Mouse (Mus musculus) ES-E14 (cell line): ENCODE data around the gene Sgms2.

Experiments
- CHD2 ChIP-seq: IDR thresholded peaks from 2 replicates; pipeline ENCODE4 v1.6.1; 2014; ENCODE audit warnings: mild to moderate bottlenecking, low read depth, low read length, inconsistent platforms
- HCFC1 ChIP-seq: IDR thresholded peaks from 2 replicates; pipeline ENCODE4 v1.6.1; 2012; ENCODE audit warnings: low read length, inconsistent platforms, borderline replicate concordance; ENCODE audit not compliant: insufficient read depth
- MAFK ChIP-seq: IDR thresholded peaks from 2 replicates; pipeline ENCODE4 v1.6.1; 2014; ENCODE audit warnings: mild to moderate bottlenecking, low read depth, low read length, inconsistent platforms; ENCODE audit not compliant: insufficient read depth

- TF ChIP-seq MAFK = no peak
- no peak for TF ChIP-seq HCFC1
- no peak for TF ChIP-seq CHD2
Observed at GRCm38 (mm10) chr3:131496506-131497122, 5.4 kb upstream of the Sgms2 start.
